Mouse (Mus musculus) forebrain, embryonic 13.5 days (tissue): ENCODE data around the gene Ninl. TPM values are rescaled to one million over a fixed set of nuclear protein-coding genes. Genes with fewer than 3 reads are reported as not detected.

Source experiments
- ATAC-seq: fragments of 200-750 bp; cut with Nextera tagmentation; 2 replicates; pipeline ENCODE4 v1.8.0; 2017
- H3K27ac ChIP-seq: fragments of 300-500 bp; sonication (generic); 2 replicates; pipeline ENCODE4 v1.5.1; 2015; ENCODE audit warnings: inconsistent platforms, mild to moderate bottlenecking, moderate library complexity
- H3K27me3 ChIP-seq: fragments of 300-500 bp; sonication (generic); 2 replicates; pipeline ENCODE4 v1.6.1; 2015; ENCODE audit warnings: mild to moderate bottlenecking, inconsistent platforms
- H3K36me3 ChIP-seq: fragments of 300-500 bp; sonication (generic); 2 replicates; pipeline ENCODE4 v1.6.1; 2015; ENCODE audit warnings: mild to moderate bottlenecking, inconsistent platforms; ENCODE audit not compliant: poor library complexity, severe bottlenecking
- H3K4me1 ChIP-seq: fragments of 300-500 bp; sonication (generic); 2 replicates; pipeline ENCODE4 v1.6.1; 2015; ENCODE audit warnings: inconsistent platforms
- H3K4me2 ChIP-seq: fragments of 300-500 bp; sonication (generic); 2 replicates; pipeline ENCODE4 v1.6.1; 2015; ENCODE audit warnings: inconsistent platforms, mild to moderate bottlenecking, moderate library complexity
- H3K4me3 ChIP-seq: fragments of 300-500 bp; sonication (generic); 2 replicates; pipeline ENCODE4 v1.5.1; 2015; ENCODE audit warnings: mild to moderate bottlenecking, inconsistent platforms
- H3K9ac ChIP-seq: fragments of 300-500 bp; sonication (generic); 2 replicates; pipeline ENCODE4 v1.6.1; 2015; ENCODE audit warnings: mild to moderate bottlenecking, inconsistent platforms
- H3K9me3 ChIP-seq: fragments of 300-500 bp; sonication (generic); replicated peaks from 2 replicates; pipeline ENCODE4 v1.6.1; 2016; ENCODE audit warnings: inconsistent platforms
- WGBS: fragments of 180-500 bp; shearing (Covaris S2); methylation state at CpG from one replicate; pipeline ENCODE4 v1.1.7; 2015; 5-methylcytosine and 5-hydroxymethylcytosine counted together
- polyA plus RNA-seq: library from polyadenylated mRNA; unstranded; fragments of >200 nt; fragmentation: Nextera tagmentation; extraction: Ambion mirVana; gene quantifications from 2 replicates; pipeline ENCODE4 v1.2.1, GENCODE M21; 2015

Gene Ninl
- polyA plus RNA-seq, 1 experiment from 2014 or later, result 16.3 TPM

- ATAC-seq, result no peak
- H3K27me3 ChIP-seq, result no peaks in the 10 kb centered on the region
- no peak overlapping the region for H3K4me3 ChIP-seq
- H3K27ac ChIP-seq, result no peak overlapping the region
- no peak overlapping the region for H3K9ac ChIP-seq
- H3K4me2 ChIP-seq, result no peak overlapping the region
- H3K9me3 ChIP-seq, result no peaks in the 10 kb centered on the region
- no peaks in the 10 kb centered on the region for H3K4me1 ChIP-seq
- 93% methylated on average over 5 of the region's 5 CpGs for WGBS
- peaks cover 64% of the 10 kb centered on the region for H3K36me3 ChIP-seq
Observed at GRCm38 (mm10) chr2:150944017-150944416, 95.2 kb downstream of the Ninl start.

- Histone ChIP-seq H3K27me3 (no peaks in the 10 kb centered on the region), H3K27ac (no peak overlapping the region), H3K4me2 (no peak overlapping the region), H3K4me3 (no peak overlapping the region), H3K9me3 (no peaks in the 10 kb centered on the region), H3K36me3 (peaks cover 75% of the 10 kb centered on the region), H3K4me1 (no peaks in the 10 kb centered on the region), H3K9ac (no peak overlapping the region)
- 91% methylated on average over 4 of the region's 4 CpGs for WGBS
- no peak for ATAC-seq
Observed at GRCm38 (mm10) chr2:150934659-150935058, 104.5 kb downstream of the Ninl start.

- no peak overlapping the region for H3K27ac ChIP-seq
- ATAC-seq, result no peak
- H3K4me1 ChIP-seq, result no peaks in the 10 kb centered on the region
- H3K9ac ChIP-seq, result no peak overlapping the region
- H3K36me3 ChIP-seq, result peaks cover 79% of the 10 kb centered on the region
- no peaks in the 10 kb centered on the region for H3K9me3 ChIP-seq
- 86% methylated on average over 19 of the region's 19 CpGs for WGBS
- H3K27me3 ChIP-seq, result no peaks in the 10 kb centered on the region
- H3K4me3 ChIP-seq, result no peak overlapping the region
- no peak overlapping the region for H3K4me2 ChIP-seq
Observed at GRCm38 (mm10) chr2:150933482-150933881, 105.7 kb downstream of the Ninl start.

GRCm38 (mm10) chr2:150930806-150931205 is 108.4 kb downstream of the Ninl start:
- no peaks in the 10 kb centered on the region for H3K4me1 ChIP-seq
- H3K4me2 ChIP-seq, result no peak overlapping the region
- ATAC-seq, result no peak
- H3K36me3 ChIP-seq, result peaks cover 70% of the 10 kb centered on the region
- no peaks in the 10 kb centered on the region for H3K9me3 ChIP-seq
- WGBS, result 49% methylated on average over 3 of the region's 3 CpGs
- H3K4me3 ChIP-seq, result no peak overlapping the region
- no peak overlapping the region for H3K27ac ChIP-seq
- H3K9ac ChIP-seq, result no peak overlapping the region
- H3K27me3 ChIP-seq, result no peaks in the 10 kb centered on the region

GRCm38 (mm10) chr2:150929156-150929555 is 110.0 kb downstream of the Ninl start:
- Histone ChIP-seq H3K27me3 (no peaks in the 10 kb centered on the region), H3K27ac (no peak overlapping the region), H3K9me3 (no peaks in the 10 kb centered on the region), H3K4me3 (no peak overlapping the region), H3K4me2 (no peak overlapping the region), H3K36me3 (peaks cover 63% of the 10 kb centered on the region), H3K9ac (no peak overlapping the region), H3K4me1 (no peaks in the 10 kb centered on the region)
- ATAC-seq, result no peak
- WGBS, result 91% methylated on average over 6 of the region's 6 CpGs

- Histone ChIP-seq H3K9ac (no peak overlapping the region), H3K27me3 (no peaks in the 10 kb centered on the region), H3K36me3 (peaks cover 53% of the 10 kb centered on the region), H3K4me2 (no peak overlapping the region), H3K9me3 (no peaks in the 10 kb centered on the region), H3K4me1 (no peaks in the 10 kb centered on the region), H3K4me3 (no peak overlapping the region), H3K27ac (no peak overlapping the region)
- ATAC-seq, result no peak
- 94% methylated on average over 11 of the region's 11 CpGs for WGBS
Observed at GRCm38 (mm10) chr2:150927038-150927720, 112.0 kb downstream of the Ninl start.

GRCm38 (mm10) chr2:150923505-150923904 is 115.7 kb downstream of the Ninl start:
- no peaks in the 10 kb centered on the region for H3K27me3 ChIP-seq
- peaks cover 35% of the 10 kb centered on the region for H3K36me3 ChIP-seq
- H3K4me3 ChIP-seq, result no peak overlapping the region
- no peak overlapping the region for H3K9ac ChIP-seq
- H3K4me1 ChIP-seq, result no peaks in the 10 kb centered on the region
- no peaks in the 10 kb centered on the region for H3K9me3 ChIP-seq
- H3K4me2 ChIP-seq, result no peak overlapping the region
- 72% methylated on average over 7 of the region's 7 CpGs for WGBS
- ATAC-seq, result no peak
- H3K27ac ChIP-seq, result no peak overlapping the region

- WGBS, result 84% methylated on average over 3 of the region's 3 CpGs
- H3K36me3 ChIP-seq, result peaks cover 36% of the 10 kb centered on the region
- H3K4me3 ChIP-seq, result no peak overlapping the region
- no peak overlapping the region for H3K9ac ChIP-seq
- H3K9me3 ChIP-seq, result no peaks in the 10 kb centered on the region
- H3K27ac ChIP-seq, result no peak overlapping the region
- no peaks in the 10 kb centered on the region for H3K27me3 ChIP-seq
- ATAC-seq, result no peak
- no peaks in the 10 kb centered on the region for H3K4me1 ChIP-seq
- H3K4me2 ChIP-seq, result no peak overlapping the region
Observed at GRCm38 (mm10) chr2:150923026-150923425, 116.2 kb downstream of the Ninl start.

GRCm38 (mm10) chr2:150922165-150922564 is 117.0 kb downstream of the Ninl start:
- 94% methylated on average over 4 of the region's 4 CpGs for WGBS
- H3K27ac ChIP-seq, result no peak overlapping the region
- no peak overlapping the region for H3K4me3 ChIP-seq
- no peaks in the 10 kb centered on the region for H3K27me3 ChIP-seq
- H3K4me1 ChIP-seq, result no peaks in the 10 kb centered on the region
- H3K4me2 ChIP-seq, result no peak overlapping the region
- H3K9me3 ChIP-seq, result no peaks in the 10 kb centered on the region
- H3K9ac ChIP-seq, result no peak overlapping the region
- no peak for ATAC-seq
- H3K36me3 ChIP-seq, result peaks cover 36% of the 10 kb centered on the region

GRCm38 (mm10) chr2:150921697-150922096 is 117.5 kb downstream of the Ninl start:
- Histone ChIP-seq H3K4me1 (no peaks in the 10 kb centered on the region), H3K9me3 (no peaks in the 10 kb centered on the region), H3K27me3 (no peaks in the 10 kb centered on the region), H3K4me2 (no peak overlapping the region), H3K9ac (no peak overlapping the region), H3K27ac (no peak overlapping the region), H3K4me3 (no peak overlapping the region), H3K36me3 (peaks cover 36% of the 10 kb centered on the region)
- 94% methylated on average over 6 of the region's 6 CpGs for WGBS
- no peak for ATAC-seq

- Histone ChIP-seq H3K9ac (no peak overlapping the region), H3K4me2 (no peak overlapping the region), H3K36me3 (peaks cover 38% of the 10 kb centered on the region), H3K27ac (no peak overlapping the region), H3K4me3 (no peak overlapping the region), H3K9me3 (no peaks in the 10 kb centered on the region), H3K27me3 (no peaks in the 10 kb centered on the region), H3K4me1 (no peaks in the 10 kb centered on the region)
- 95% methylated on average over 3 of the region's 3 CpGs for WGBS
- ATAC-seq, result no peak
Observed at GRCm38 (mm10) chr2:150920543-150920942, 118.6 kb downstream of the Ninl start.

- Histone ChIP-seq H3K9me3 (no peaks in the 10 kb centered on the region), H3K36me3 (peaks cover 31% of the 10 kb centered on the region), H3K4me3 (no peak overlapping the region), H3K4me1 (no peaks in the 10 kb centered on the region), H3K27ac (no peak overlapping the region), H3K27me3 (no peaks in the 10 kb centered on the region), H3K4me2 (no peak overlapping the region), H3K9ac (no peak overlapping the region)
- ATAC-seq, result no peak
- 96% methylated on average over 3 of the region's 3 CpGs for WGBS
Observed at GRCm38 (mm10) chr2:150918720-150919119, 120.5 kb downstream of the Ninl start.

GRCm38 (mm10) chr2:150915786-150916185 is 123.4 kb downstream of the Ninl start:
- Histone ChIP-seq H3K4me3 (no peak overlapping the region), H3K4me1 (0 out of 2 replicates have a peak, but pooled peaks cover 3% of the 10 kb centered on the region), H3K9me3 (no peaks in the 10 kb centered on the region), H3K9ac (no peak overlapping the region), H3K27me3 (no peaks in the 10 kb centered on the region), H3K36me3 (peaks cover 27% of the 10 kb centered on the region), H3K27ac (no peak overlapping the region), H3K4me2 (no peak overlapping the region)
- 95% methylated on average over 5 of the region's 5 CpGs for WGBS
- ATAC-seq, result no peak
